Mouse (Mus musculus) kidney, adult 2 months (tissue): Measurements from ENCODE around the gene Raver2. TPM values are rescaled to one million over a fixed set of nuclear protein-coding genes. Genes with fewer than 3 reads are reported as not detected.

ENCODE experiments used
- DNase-seq: peaks from one replicate; pipeline ENCODE4 v3.0.0; 2021
- H3K27ac ChIP-seq: fragments of 200-500 bp; 2 replicates; pipeline ENCODE4 v1.5.1; 2012; ENCODE audit warnings: low read depth, low read length, control low read depth, inconsistent platforms; ENCODE audit not compliant: insufficient read depth
- H3K27me3 ChIP-seq: fragments of 200-500 bp; replicated peaks from 2 replicates; pipeline ENCODE4 v1.6.1; 2012; ENCODE audit warnings: mild to moderate bottlenecking, moderate library complexity, low read length, inconsistent platforms; ENCODE audit not compliant: control insufficient read depth, insufficient read depth
- H3K36me3 ChIP-seq: fragments of 200-500 bp; 2 replicates; pipeline ENCODE4 v1.6.1; 2012; ENCODE audit warnings: mild to moderate bottlenecking, moderate library complexity, low read length, inconsistent platforms; ENCODE audit not compliant: control insufficient read depth, insufficient read depth
- H3K4me1 ChIP-seq: fragments of 200-500 bp; 2 replicates; pipeline ENCODE4 v1.6.1; 2011; ENCODE audit warnings: low read length; ENCODE audit not compliant: control insufficient read depth, insufficient read depth
- H3K4me3 ChIP-seq: fragments of 200-500 bp; 2 replicates; pipeline ENCODE4 v1.5.1; 2011; ENCODE audit warnings: mild to moderate bottlenecking, low read depth, low read length, control low read depth; ENCODE audit not compliant: insufficient read depth
- CTCF ChIP-seq: fragments of 200-500 bp; conservative IDR thresholded peaks from 2 replicates; pipeline ENCODE4 v1.5.1; 2011; ENCODE audit warnings: low read depth, mild to moderate bottlenecking, control low read depth, low read length, moderate library complexity, mixed read lengths; ENCODE audit not compliant: insufficient read depth, insufficient read length
- POLR2A ChIP-seq: fragments of 200-500 bp; IDR thresholded peaks from one replicate; pipeline ENCODE4 v1.6.1; 2011; ENCODE audit warnings: low read depth, low read length, control low read depth
- WGBS: fragments of 180-500 bp; shearing (Covaris S2); methylation state at CpG from one replicate; pipeline ENCODE4 v1.1.7; 2018; 5-methylcytosine and 5-hydroxymethylcytosine counted together
- polyA plus RNA-seq: library from polyadenylated mRNA; depleted of rRNA; stranded (reverse); fragments of >200 nt; gene quantifications from 2 replicates; pipeline ENCODE4 v1.2.3, GENCODE M21; 2012

The Raver2 gene
- polyA plus RNA-seq, 1 experiment: 2.3 TPM

- TF ChIP-seq CTCF (no peak), POLR2A (no peak)
- Histone ChIP-seq H3K27ac (no peak overlapping the region), H3K4me1 (no peaks in the 10 kb centered on the region), H3K4me3 (no peak overlapping the region), H3K36me3 (peaks cover 4% of the 10 kb centered on the region; the same call in 1 of the 2 replicates), H3K27me3 (no peaks in the 10 kb centered on the region)
- peak; percentile 41 for DNase-seq
- 73% methylated on average over 2 of the region's 2 CpGs for WGBS
These were observed 104.0 kb downstream of the Raver2 start for GRCm38 (mm10) chr4:101172738-101173137.

- TF ChIP-seq POLR2A (no peak), CTCF (no peak)
- H3K4me1 ChIP-seq: no peaks in the 10 kb centered on the region
- peaks cover 6% of the 10 kb centered on the region for H3K36me3 ChIP-seq
- no peak overlapping the region for H3K27ac ChIP-seq
- 73% methylated on average over 10 of the region's 10 CpGs for WGBS
- no peaks in the 10 kb centered on the region for H3K27me3 ChIP-seq
- H3K4me3 ChIP-seq: no peak overlapping the region
- no peak for DNase-seq
These were observed 106.3 kb downstream of the Raver2 start for GRCm38 (mm10) chr4:101174916-101175625.

DNA sequence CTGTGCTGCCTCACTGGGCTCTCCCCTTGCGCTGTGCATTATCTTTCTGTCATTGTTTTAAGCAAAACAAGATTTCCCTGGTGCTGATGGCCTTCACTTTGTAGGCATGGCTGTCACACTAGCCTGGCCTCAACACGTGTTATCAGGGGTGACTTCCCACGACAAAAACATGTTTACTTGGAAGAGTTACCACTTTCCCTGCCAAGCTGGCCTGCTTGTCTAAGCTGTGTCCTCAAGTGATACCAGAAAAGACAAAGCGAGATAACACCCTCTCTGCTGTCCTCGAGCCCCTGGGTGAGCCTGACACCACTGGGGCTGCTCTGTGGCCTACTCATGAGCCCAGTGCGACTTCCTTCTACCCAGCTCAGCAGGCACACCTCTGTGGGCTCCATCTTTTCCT, 107.3 kb downstream of the Raver2 start:
- Histone ChIP-seq H3K27ac (no peak overlapping the region), H3K36me3 (peaks cover 6% of the 10 kb centered on the region), H3K27me3 (no peaks in the 10 kb centered on the region), H3K4me1 (no peaks in the 10 kb centered on the region), H3K4me3 (no peak overlapping the region)
- DNase-seq: no peak
- 79% methylated on average over 6 of the region's 6 CpGs for WGBS
- TF ChIP-seq CTCF: no peak
- no peak for TF ChIP-seq POLR2A

- Histone ChIP-seq H3K27ac (no peak overlapping the region), H3K4me1 (no peaks in the 10 kb centered on the region), H3K36me3 (peaks cover 7% of the 10 kb centered on the region), H3K4me3 (no peak overlapping the region), H3K27me3 (no peaks in the 10 kb centered on the region)
- no peak for TF ChIP-seq CTCF
- TF ChIP-seq POLR2A: no peak
- 83% methylated on average over 3 of the region's 3 CpGs for WGBS
- DNase-seq: no peak
These were observed 109.0 kb downstream of the Raver2 start for GRCm38 (mm10) chr4:101177796-101178195.

- no peak for TF ChIP-seq POLR2A
- no peak for TF ChIP-seq CTCF
- Histone ChIP-seq H3K27ac (no peak overlapping the region), H3K4me1 (no peaks in the 10 kb centered on the region), H3K36me3 (peaks cover 7% of the 10 kb centered on the region), H3K4me3 (no peak overlapping the region), H3K27me3 (no peaks in the 10 kb centered on the region)
- 70% methylated on average over 5 of the region's 5 CpGs for WGBS
- DNase-seq: no peak
These were observed 110.3 kb downstream of the Raver2 start for GRCm38 (mm10) chr4:101179076-101179475.

DNA sequence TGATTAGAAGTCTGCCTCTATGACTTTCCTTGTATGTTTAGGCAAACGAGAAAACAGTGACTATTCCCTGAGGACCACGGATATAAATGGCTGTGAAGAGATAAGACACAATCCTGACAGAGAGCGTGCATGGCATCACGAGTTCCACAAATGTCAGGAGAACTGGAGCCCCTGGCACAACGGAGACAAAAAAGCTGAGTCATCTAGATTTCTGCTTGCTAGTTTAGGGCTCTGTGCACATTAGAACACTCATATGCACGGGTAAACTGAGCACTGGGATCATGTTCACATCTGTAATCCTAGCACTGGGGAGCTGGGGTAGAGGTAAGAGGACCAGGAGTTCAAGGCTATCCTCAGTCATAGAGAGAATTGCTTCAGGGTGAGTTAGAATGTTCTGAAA, 111.1 kb downstream of the Raver2 start:
- Histone ChIP-seq H3K27me3 (no peaks in the 10 kb centered on the region), H3K4me1 (no peaks in the 10 kb centered on the region), H3K27ac (no peak overlapping the region), H3K4me3 (no peak overlapping the region), H3K36me3 (peaks cover 5% of the 10 kb centered on the region)
- DNase-seq: no peak
- WGBS: 68% methylated on average over 6 of the region's 6 CpGs
- TF ChIP-seq CTCF: no peak
- TF ChIP-seq POLR2A: no peak

DNA sequence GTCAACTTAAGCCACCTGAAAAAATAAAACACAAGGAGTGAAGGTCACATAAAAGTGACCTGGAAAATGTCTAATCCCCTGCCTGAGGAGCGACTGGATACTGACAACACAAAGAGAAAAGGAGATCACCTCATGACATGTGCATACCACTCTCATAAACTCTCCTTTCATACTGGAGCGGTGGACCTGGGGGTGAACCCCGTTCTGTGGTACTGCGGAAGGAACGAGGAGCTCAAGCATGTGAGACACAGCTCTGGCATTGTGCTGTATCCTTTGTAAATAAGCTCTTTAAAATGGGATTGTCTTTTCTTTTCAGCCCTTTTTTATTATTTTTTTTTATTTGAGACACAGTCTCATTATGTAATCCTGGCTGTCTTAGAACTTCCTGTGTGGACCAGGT, 111.9 kb downstream of the Raver2 start:
- H3K4me1 ChIP-seq: no peaks in the 10 kb centered on the region
- H3K4me3 ChIP-seq: no peak overlapping the region
- no peaks in the 10 kb centered on the region for H3K27me3 ChIP-seq
- no peak overlapping the region for H3K27ac ChIP-seq
- no peak for DNase-seq
- WGBS: 74% methylated on average over 5 of the region's 5 CpGs
- peaks cover 3% of the 10 kb centered on the region for H3K36me3 ChIP-seq
- TF ChIP-seq POLR2A (no peak), CTCF (no peak)
